Mouse (Mus musculus): ENCODE measurements around the gene Cntnap2.
"Not testable (repeated sequence)": the region's sequence is repeated elsewhere in the genome, so short reads cannot be mapped to it uniquely, and the experiment has no call there.

Gene Cntnap2

GRCm38 (mm10) chr6:47241379-47241778, 2182.2 kb downstream of the Cntnap2 start:
- DNase-seq (ENCODE audit: low spot score): no peak

- DNase-seq (ENCODE audit: low spot score): peak; percentile 53
These were observed 2184.9 kb downstream of the Cntnap2 start for GRCm38 (mm10) chr6:47243863-47244606.

GRCm38 (mm10) chr6:47244642-47245041, 2185.5 kb downstream of the Cntnap2 start:
- DNase-seq (ENCODE audit: low spot score): no peak

- DNase-seq (ENCODE audit: low spot score): no peak
These were observed 2196.1 kb downstream of the Cntnap2 start for GRCm38 (mm10) chr6:47255270-47255669.

- no peak for DNase-seq (ENCODE audit: low spot score)
These were observed 2197.2 kb downstream of the Cntnap2 start for GRCm38 (mm10) chr6:47256227-47256887.

- no peak for DNase-seq (ENCODE audit: low spot score)
These were observed 2197.9 kb downstream of the Cntnap2 start for GRCm38 (mm10) chr6:47256918-47257506.

GRCm38 (mm10) chr6:47259626-47260114, 2200.5 kb downstream of the Cntnap2 start:
- DNase-seq (ENCODE audit: low spot score): no peak

GRCm38 (mm10) chr6:47267236-47267635, 2208.1 kb downstream of the Cntnap2 start:
- DNase-seq (ENCODE audit: low spot score): no peak

- DNase-seq (ENCODE audit: low spot score): no peak
These were observed 2210.3 kb downstream of the Cntnap2 start for GRCm38 (mm10) chr6:47269455-47269854.

GRCm38 (mm10) chr6:47271576-47271975, 2212.4 kb downstream of the Cntnap2 start:
- no peak for DNase-seq (ENCODE audit: low spot score)

GRCm38 (mm10) chr6:47272606-47273575, 2213.7 kb downstream of the Cntnap2 start:
- no peak for DNase-seq (ENCODE audit: low spot score)

GRCm38 (mm10) chr6:47275065-47275464, 2215.9 kb downstream of the Cntnap2 start:
- no peak for DNase-seq (ENCODE audit: low spot score)

- DNase-seq (ENCODE audit: low spot score): no peak
These were observed 2220.0 kb downstream of the Cntnap2 start for GRCm38 (mm10) chr6:47279183-47279582.

GRCm38 (mm10) chr6:47281584-47281983, 2222.4 kb downstream of the Cntnap2 start:
- DNase-seq (ENCODE audit: low spot score): no peak

- no peak for DNase-seq (ENCODE audit: low spot score)
These were observed 2225.6 kb downstream of the Cntnap2 start for GRCm38 (mm10) chr6:47284794-47285193.

- DNase-seq (ENCODE audit: low spot score): no peak
These were observed 2226.6 kb downstream of the Cntnap2 start for GRCm38 (mm10) chr6:47285742-47286141.

GRCm38 (mm10) chr6:47286247-47286967, 2227.2 kb downstream of the Cntnap2 start:
- DNase-seq (ENCODE audit: low spot score): not testable (repeated sequence)

- DNase-seq (ENCODE audit: low spot score): no peak
These were observed 2228.6 kb downstream of the Cntnap2 start for GRCm38 (mm10) chr6:47287722-47288121.

GRCm38 (mm10) chr6:47291973-47292372, 2232.8 kb downstream of the Cntnap2 start:
- DNase-seq (ENCODE audit: low spot score): no peak

- no peak for DNase-seq (ENCODE audit: low spot score)
These were observed 2233.3 kb downstream of the Cntnap2 start for GRCm38 (mm10) chr6:47292437-47292836.

- no peak for DNase-seq (ENCODE audit: low spot score)
These were observed 2235.3 kb downstream of the Cntnap2 start for GRCm38 (mm10) chr6:47294433-47294832.
